Mouse (Mus musculus) liver, postnatal 0 days (tissue): ENCODE measurements around the gene Mapk1. TPM values are rescaled to one million over a fixed set of nuclear protein-coding genes. Genes with fewer than 3 reads are reported as not detected.

ENCODE experiments used
- ATAC-seq: fragments of 200-750 bp; cut with Nextera tagmentation; 2 replicates; pipeline ENCODE4 v1.8.0; 2017; ENCODE audit warnings: mild to moderate bottlenecking, moderate library complexity
- DNase-seq: peaks from one replicate; pipeline ENCODE4 v3.0.0-alpha.2; 2016
- H3K27ac ChIP-seq: fragments of 300-500 bp; sonication (generic); 2 replicates; pipeline ENCODE4 v1.5.1; 2014; ENCODE audit warnings: antibody characterized with exemption, moderate library complexity, mild to moderate bottlenecking, low read depth
- H3K27me3 ChIP-seq: fragments of 300-500 bp; sonication (generic); 2 replicates; pipeline ENCODE4 v1.6.1; 2014; ENCODE audit warnings: low read length, control low read depth, mixed read lengths; ENCODE audit not compliant: insufficient read depth
- H3K36me3 ChIP-seq: fragments of 300-500 bp; sonication (generic); replicated peaks from 2 replicates; pipeline ENCODE4 v1.6.1; 2014; ENCODE audit warnings: mild to moderate bottlenecking, control low read depth, low read length, moderate library complexity, mixed read lengths; ENCODE audit not compliant: insufficient read depth
- H3K4me1 ChIP-seq: fragments of 300-500 bp; sonication (generic); 2 replicates; pipeline ENCODE4 v1.6.1; 2014; ENCODE audit warnings: antibody characterized with exemption, mild to moderate bottlenecking, control low read depth; ENCODE audit not compliant: insufficient read depth
- H3K4me2 ChIP-seq: fragments of 300-500 bp; sonication (generic); 2 replicates; pipeline ENCODE4 v1.6.1; 2014; ENCODE audit warnings: low read depth, mild to moderate bottlenecking, low read length, moderate library complexity, mixed read lengths
- H3K4me3 ChIP-seq: fragments of 300-500 bp; sonication (generic); 2 replicates; pipeline ENCODE4 v1.5.1; 2014; ENCODE audit warnings: low read depth, low read length
- H3K9ac ChIP-seq: fragments of 300-500 bp; sonication (generic); replicated peaks from 2 replicates; pipeline ENCODE4 v1.6.1; 2014; ENCODE audit warnings: mild to moderate bottlenecking, moderate library complexity
- H3K9me3 ChIP-seq: fragments of 300-500 bp; sonication (generic); 2 replicates; pipeline ENCODE4 v1.6.1; 2016; ENCODE audit warnings: mild to moderate bottlenecking, control low read depth, low read length, mixed read lengths
- CTCF ChIP-seq: sonication (generic); IDR thresholded peaks from 2 replicates; pipeline ENCODE4 v1.5.1; 2016; ENCODE audit warnings: antibody characterized with exemption, low read depth
- EP300 ChIP-seq: IDR thresholded peaks from 2 replicates; pipeline ENCODE4 v1.6.1; 2016; ENCODE audit warnings: antibody characterized with exemption, low read depth, mild to moderate bottlenecking
- WGBS: fragments of 180-500 bp; shearing (Covaris S2); extraction: QIAGEN DNeasy Blood & Tissue Kit; methylation state at CpG from one replicate; pipeline ENCODE4 v1.1.7; 2014; ENCODE audit not compliant: insufficient replicate concordance; 5-methylcytosine and 5-hydroxymethylcytosine counted together
- polyA plus RNA-seq: library from polyadenylated mRNA; unstranded; fragments of >200 nt; fragmentation: Nextera tagmentation; extraction: Ambion mirVana; gene quantifications from 2 replicates; pipeline ENCODE4 v1.2.1, GENCODE M21; 2015

Gene Mapk1
- polyA plus RNA-seq, 1 experiment from 2014 or later = 56.8 TPM

GRCm38 (mm10) chr16:17029971-17030695 lies 47.0 kb downstream of the Mapk1 start:
- H3K9me3 ChIP-seq = no peaks in the 10 kb centered on the region
- peaks cover 65% of the 10 kb centered on the region for H3K36me3 ChIP-seq
- H3K27ac ChIP-seq = no peak overlapping the region
- 88% methylated on average over 4 of the region's 4 CpGs for WGBS
- H3K4me3 ChIP-seq = no peak overlapping the region
- no peak overlapping the region for H3K4me2 ChIP-seq
- no peaks in the 10 kb centered on the region for H3K4me1 ChIP-seq
- ATAC-seq (no peak), DNase-seq (no peak)
- no peak overlapping the region for H3K9ac ChIP-seq
- no peak for TF ChIP-seq EP300
- no peak for TF ChIP-seq CTCF
- H3K27me3 ChIP-seq = no peaks in the 10 kb centered on the region

GRCm38 (mm10) chr16:17033754-17034153 lies 50.6 kb downstream of the Mapk1 start:
- H3K4me3 ChIP-seq = no peak overlapping the region
- no peaks in the 10 kb centered on the region for H3K4me1 ChIP-seq
- no peak overlapping the region for H3K27ac ChIP-seq
- H3K36me3 ChIP-seq = peaks cover 75% of the 10 kb centered on the region
- ATAC-seq (no peak), DNase-seq (no peak)
- TF ChIP-seq CTCF (no peak), EP300 (no peak)
- WGBS = 94% methylated on average over 2 of the region's 2 CpGs
- no peak overlapping the region for H3K9ac ChIP-seq
- H3K27me3 ChIP-seq = no peaks in the 10 kb centered on the region
- H3K4me2 ChIP-seq = no peak overlapping the region
- H3K9me3 ChIP-seq = no peaks in the 10 kb centered on the region

GRCm38 (mm10) chr16:17040716-17041115 lies 57.5 kb downstream of the Mapk1 start:
- Histone ChIP-seq H3K4me1 (no peaks in the 10 kb centered on the region), H3K9ac (no peak overlapping the region), H3K27ac (no peak overlapping the region), H3K4me2 (no peak overlapping the region), H3K4me3 (no peak overlapping the region), H3K27me3 (no peaks in the 10 kb centered on the region), H3K9me3 (no peaks in the 10 kb centered on the region), H3K36me3 (peaks cover 77% of the 10 kb centered on the region)
- DNase-seq (no peak), ATAC-seq (no peak)
- WGBS = 92% methylated on average over 3 of the region's 3 CpGs
- TF ChIP-seq EP300 = no peak
- no peak for TF ChIP-seq CTCF

- TF ChIP-seq CTCF = no peak
- TF ChIP-seq EP300 = no peak
Measured at GRCm38 (mm10) chr16:17041417-17041816, 58.2 kb downstream of the Mapk1 start.

GRCm38 (mm10) chr16:17044320-17044719 lies 61.1 kb downstream of the Mapk1 start:
- 82% methylated on average over 3 of the region's 3 CpGs for WGBS
- no peak overlapping the region for H3K4me3 ChIP-seq
- no peaks in the 10 kb centered on the region for H3K27me3 ChIP-seq
- DNase-seq (no peak), ATAC-seq (no peak)
- H3K9me3 ChIP-seq = no peaks in the 10 kb centered on the region
- TF ChIP-seq EP300 (no peak), CTCF (no peak)
- H3K36me3 ChIP-seq = peaks cover 71% of the 10 kb centered on the region
- no peak overlapping the region for H3K4me2 ChIP-seq
- no peaks in the 10 kb centered on the region for H3K4me1 ChIP-seq
- H3K9ac ChIP-seq = no peak overlapping the region
- H3K27ac ChIP-seq = no peak overlapping the region

More at GRCm38 (mm10) chr16:17041417-17041816, 58.2 kb downstream of the Mapk1 start:
- Histone ChIP-seq H3K9me3 (no peaks in the 10 kb centered on the region), H3K4me1 (no peaks in the 10 kb centered on the region), H3K4me3 (no peak overlapping the region), H3K9ac (no peak overlapping the region), H3K36me3 (peaks cover 77% of the 10 kb centered on the region), H3K4me2 (no peak overlapping the region), H3K27me3 (no peaks in the 10 kb centered on the region), H3K27ac (no peak overlapping the region)
- 98% methylated on average over 1 of the region's 1 CpGs for WGBS
- DNase-seq = no peak
- no peak for ATAC-seq

- H3K9me3 ChIP-seq = no peaks in the 10 kb centered on the region
- 75% methylated on average over 3 of the region's 3 CpGs for WGBS
- H3K36me3 ChIP-seq = peaks cover 63% of the 10 kb centered on the region
Measured at GRCm38 (mm10) chr16:17045287-17045686, 62.1 kb downstream of the Mapk1 start.

More at GRCm38 (mm10) chr16:17045287-17045686, 62.1 kb downstream of the Mapk1 start:
- Histone ChIP-seq H3K27me3 (no peaks in the 10 kb centered on the region), H3K9ac (no peak overlapping the region), H3K27ac (no peak overlapping the region), H3K4me1 (no peaks in the 10 kb centered on the region), H3K4me3 (no peak overlapping the region), H3K4me2 (no peak overlapping the region)
- ATAC-seq = no peak
- TF ChIP-seq EP300 (no peak), CTCF (no peak)
- no peak for DNase-seq
